Mouse (Mus musculus) forebrain, embryonic 13.5 days (tissue): Measurements from ENCODE around the gene Hbb-bs. TPM values are rescaled to one million over a fixed set of nuclear protein-coding genes. Genes with fewer than 3 reads are reported as not detected.
"Not testable (repeated sequence)": the region's sequence is repeated elsewhere in the genome, so short reads cannot be mapped to it uniquely, and the experiment has no call there.

Experiments used
- ATAC-seq: fragments of 200-750 bp; cut with Nextera tagmentation; 2 replicates; pipeline ENCODE4 v1.8.0; 2017
- H3K27ac ChIP-seq: fragments of 300-500 bp; sonication (generic); 2 replicates; pipeline ENCODE4 v1.5.1; 2015; ENCODE audit warnings: inconsistent platforms, mild to moderate bottlenecking, moderate library complexity
- H3K27me3 ChIP-seq: fragments of 300-500 bp; sonication (generic); 2 replicates; pipeline ENCODE4 v1.6.1; 2015; ENCODE audit warnings: mild to moderate bottlenecking, inconsistent platforms
- H3K36me3 ChIP-seq: fragments of 300-500 bp; sonication (generic); 2 replicates; pipeline ENCODE4 v1.6.1; 2015; ENCODE audit warnings: mild to moderate bottlenecking, inconsistent platforms; ENCODE audit not compliant: poor library complexity, severe bottlenecking
- H3K4me1 ChIP-seq: fragments of 300-500 bp; sonication (generic); 2 replicates; pipeline ENCODE4 v1.6.1; 2015; ENCODE audit warnings: inconsistent platforms
- H3K4me2 ChIP-seq: fragments of 300-500 bp; sonication (generic); 2 replicates; pipeline ENCODE4 v1.6.1; 2015; ENCODE audit warnings: inconsistent platforms, mild to moderate bottlenecking, moderate library complexity
- H3K4me3 ChIP-seq: fragments of 300-500 bp; sonication (generic); 2 replicates; pipeline ENCODE4 v1.5.1; 2015; ENCODE audit warnings: mild to moderate bottlenecking, inconsistent platforms
- H3K9ac ChIP-seq: fragments of 300-500 bp; sonication (generic); 2 replicates; pipeline ENCODE4 v1.6.1; 2015; ENCODE audit warnings: mild to moderate bottlenecking, inconsistent platforms
- H3K9me3 ChIP-seq: fragments of 300-500 bp; sonication (generic); replicated peaks from 2 replicates; pipeline ENCODE4 v1.6.1; 2016; ENCODE audit warnings: inconsistent platforms
- WGBS: fragments of 180-500 bp; shearing (Covaris S2); methylation state at CpG from one replicate; pipeline ENCODE4 v1.1.7; 2015; 5-methylcytosine and 5-hydroxymethylcytosine counted together
- polyA plus RNA-seq: library from polyadenylated mRNA; unstranded; fragments of >200 nt; fragmentation: Nextera tagmentation; extraction: Ambion mirVana; gene quantifications from 2 replicates; pipeline ENCODE4 v1.2.1, GENCODE M21; 2015

The Hbb-bs gene
- polyA plus RNA-seq, 1 experiment from 2014 or later = 2,278 TPM

GRCm38 (mm10) chr7:103809801-103810155 lies 18.1 kb downstream of the Hbb-bs start:
- H3K4me1 ChIP-seq = no peaks in the 10 kb centered on the region
- WGBS = 62% methylated on average over 1 of the region's 1 CpGs
- H3K27me3 ChIP-seq = no peaks in the 10 kb centered on the region
- H3K4me2 ChIP-seq = no peak overlapping the region
- no peaks in the 10 kb centered on the region for H3K9me3 ChIP-seq
- H3K36me3 ChIP-seq = no peaks in the 10 kb centered on the region
- no peak for ATAC-seq
- H3K4me3 ChIP-seq = no peak overlapping the region
- no peak overlapping the region for H3K27ac ChIP-seq
- H3K9ac ChIP-seq = no peak overlapping the region

- H3K9me3 ChIP-seq = no peaks in the 10 kb centered on the region
- 72% methylated on average over 5 of the region's 5 CpGs for WGBS
- no peak for ATAC-seq
Measured at GRCm38 (mm10) chr7:103808971-103809800, 18.7 kb downstream of the Hbb-bs start.

GRCm38 (mm10) chr7:103808120-103808519 lies 19.8 kb downstream of the Hbb-bs start:
- H3K4me1 ChIP-seq, ATAC-seq, H3K36me3 ChIP-seq, H3K4me3 ChIP-seq, H3K9ac ChIP-seq, H3K9me3 ChIP-seq, H3K4me2 ChIP-seq, H3K27ac ChIP-seq, H3K27me3 ChIP-seq: not testable (repeated sequence)
- 69% methylated on average over 2 of the region's 2 CpGs for WGBS

More at GRCm38 (mm10) chr7:103808971-103809800, 18.7 kb downstream of the Hbb-bs start:
- H3K4me3 ChIP-seq = no peak overlapping the region
- H3K27ac ChIP-seq = no peak overlapping the region
- H3K27me3 ChIP-seq = no peaks in the 10 kb centered on the region
- no peaks in the 10 kb centered on the region for H3K36me3 ChIP-seq
- H3K4me2 ChIP-seq = no peak overlapping the region
- no peak overlapping the region for H3K9ac ChIP-seq
- H3K4me1 ChIP-seq = no peaks in the 10 kb centered on the region

- H3K4me2 ChIP-seq = no peak overlapping the region
- no peak overlapping the region for H3K27ac ChIP-seq
- H3K9ac ChIP-seq = no peak overlapping the region
- H3K9me3 ChIP-seq = no peaks in the 10 kb centered on the region
- H3K4me1 ChIP-seq = no peaks in the 10 kb centered on the region
- 70% methylated on average over 1 of the region's 1 CpGs for WGBS
- no peaks in the 10 kb centered on the region for H3K27me3 ChIP-seq
- no peak overlapping the region for H3K4me3 ChIP-seq
- ATAC-seq = no peak
- no peaks in the 10 kb centered on the region for H3K36me3 ChIP-seq
Measured at GRCm38 (mm10) chr7:103806856-103807255, 21.0 kb downstream of the Hbb-bs start.

GRCm38 (mm10) chr7:103792669-103793388 lies 35.1 kb downstream of the Hbb-bs start:
- H3K4me2 ChIP-seq = no peak overlapping the region
- no peaks in the 10 kb centered on the region for H3K4me1 ChIP-seq
- no peaks in the 10 kb centered on the region for H3K9me3 ChIP-seq
- H3K27me3 ChIP-seq = no peaks in the 10 kb centered on the region
- 23% methylated on average over 4 of the region's 4 CpGs for WGBS
- ATAC-seq = no peak
- no peak overlapping the region for H3K9ac ChIP-seq
- H3K36me3 ChIP-seq = no peaks in the 10 kb centered on the region
- H3K27ac ChIP-seq = no peak overlapping the region
- no peak overlapping the region for H3K4me3 ChIP-seq

- Histone ChIP-seq H3K4me2 (no peak within 1 kb of the TSS), H3K27me3 (no peaks in the 10 kb centered on the region), H3K9me3 (no peaks in the 10 kb centered on the region), H3K4me1 (no peaks in the 10 kb centered on the region), H3K27ac (no peak within 1 kb of the TSS), H3K9ac (no peak within 1 kb of the TSS), H3K4me3 (no peak within 1 kb of the TSS), H3K36me3 (no peaks in the 10 kb centered on the region)
- ATAC-seq = no peak
- WGBS = 86% methylated on average over 3 of the region's 3 CpGs
Measured at GRCm38 (mm10) chr7:103791721-103792120, 36.2 kb downstream of the Hbb-bs start, which contains the start of gene Olfr67. Olfr67 (minus strand) TSS chr7:103791821.

GRCm38 (mm10) chr7:103779598-103779997 lies 48.3 kb downstream of the Hbb-bs start, which contains the start of gene Olfr68:
Olfr68 (minus strand) TSS chr7:103779698.
- Histone ChIP-seq H3K9ac (no peak within 1 kb of the TSS), H3K36me3 (no peaks in the 10 kb centered on the region), H3K27ac (no peak within 1 kb of the TSS), H3K27me3 (no peaks in the 10 kb centered on the region), H3K4me1 (no peaks in the 10 kb centered on the region), H3K4me2 (no peak within 1 kb of the TSS), H3K4me3 (no peak within 1 kb of the TSS), H3K9me3 (no peaks in the 10 kb centered on the region)
- ATAC-seq = no peak
- WGBS = 85% methylated on average over 3 of the region's 3 CpGs

GRCm38 (mm10) chr7:103777652-103778051 lies 50.2 kb downstream of the Hbb-bs start:
- H3K27me3 ChIP-seq, H3K9ac ChIP-seq, H3K4me1 ChIP-seq, H3K4me2 ChIP-seq, H3K9me3 ChIP-seq, H3K27ac ChIP-seq, H3K36me3 ChIP-seq, H3K4me3 ChIP-seq, ATAC-seq: not testable (repeated sequence)
- WGBS = 86% methylated on average over 4 of the region's 4 CpGs

Other genes with a start within 250 kb of the Hbb-bs start
- not detected in 2 replicates for gene Olfr618, start 238.0 kb downstream of the Hbb-bs start, polyA plus RNA-seq
- gene Olfr619, start 227.5 kb downstream of the Hbb-bs start, polyA plus RNA-seq = not detected in 2 replicates
- not detected in 2 replicates for gene Olfr620, start 215.6 kb downstream of the Hbb-bs start, polyA plus RNA-seq
- gene Olfr622, start 185.4 kb downstream of the Hbb-bs start, polyA plus RNA-seq = not detected in 2 replicates
- gene Olfr623, start 164.4 kb downstream of the Hbb-bs start, polyA plus RNA-seq = not detected in 2 replicates
- 0.03 TPM in 1 of 2 replicates, not detected in the other for gene Olfr624, start 156.9 kb downstream of the Hbb-bs start, polyA plus RNA-seq
- not detected in 2 replicates for gene Olfr625-ps1, start 145.4 kb downstream of the Hbb-bs start, polyA plus RNA-seq
- gene Olfr243, start 113.4 kb downstream of the Hbb-bs start, polyA plus RNA-seq = not detected in 2 replicates
- gene Olfr628, start 97.7 kb downstream of the Hbb-bs start, polyA plus RNA-seq = not detected in 2 replicates
- gene Olfr629, start 83.2 kb downstream of the Hbb-bs start, polyA plus RNA-seq = not detected in 2 replicates
- gene Olfr630, start 70.8 kb downstream of the Hbb-bs start, polyA plus RNA-seq = not detected in 2 replicates
- gene Olfr69, start 56.5 kb downstream of the Hbb-bs start, polyA plus RNA-seq = not detected in 2 replicates
- gene Olfr68, start 48.4 kb downstream of the Hbb-bs start, polyA plus RNA-seq = not detected in 2 replicates
- not detected in 2 replicates for gene Olfr67, start 36.3 kb downstream of the Hbb-bs start, polyA plus RNA-seq
- gene Hbb-bt, start 14.1 kb downstream of the Hbb-bs start, polyA plus RNA-seq = 960 and 1,191 TPM in 2 replicates
- gene Hbb-bh2, start 12.4 kb upstream of the Hbb-bs start, polyA plus RNA-seq = not detected in 2 replicates
- 32.1 and 81.1 TPM in 2 replicates for gene Hbb-bh1, start 15.1 kb upstream of the Hbb-bs start, polyA plus RNA-seq
- gene Hbb-y, start 25.1 kb upstream of the Hbb-bs start, polyA plus RNA-seq = 3,762 and 4,630 TPM in 2 replicates
- not detected in 2 replicates for gene Olfr66, start 58.2 kb upstream of the Hbb-bs start, polyA plus RNA-seq
- not detected in 2 replicates for gene Olfr64, start 66.4 kb upstream of the Hbb-bs start, polyA plus RNA-seq
- gene Olfr65, start 75.4 kb upstream of the Hbb-bs start, polyA plus RNA-seq = not detected in 2 replicates
- gene Olfr631, start 100.7 kb upstream of the Hbb-bs start, polyA plus RNA-seq = not detected in 2 replicates
- gene Olfr632, start 106.3 kb upstream of the Hbb-bs start, polyA plus RNA-seq = not detected in 2 replicates
- not detected in 2 replicates for gene Olfr633, start 116.3 kb upstream of the Hbb-bs start, polyA plus RNA-seq
- gene Olfr635, start 143.1 kb upstream of the Hbb-bs start, polyA plus RNA-seq = not detected in 2 replicates
- not detected in 2 replicates for gene Olfr638, start 170.7 kb upstream of the Hbb-bs start, polyA plus RNA-seq
- gene Olfr639, start 189.2 kb upstream of the Hbb-bs start, polyA plus RNA-seq = 0.04 TPM in 1 of 2 replicates, not detected in the other
- not detected in 2 replicates for gene Olfr640, start 197.5 kb upstream of the Hbb-bs start, polyA plus RNA-seq
- not detected in 2 replicates for gene Olfr641, start 207.3 kb upstream of the Hbb-bs start, polyA plus RNA-seq
- gene Olfr642, start 224.6 kb upstream of the Hbb-bs start, polyA plus RNA-seq = not detected in 2 replicates
- gene 4930516K23Rik, start 233.3 kb upstream of the Hbb-bs start, polyA plus RNA-seq = not detected in 2 replicates
- not detected in 2 replicates for gene Olfr644, start 243.8 kb upstream of the Hbb-bs start, polyA plus RNA-seq